Mouse (Mus musculus) cortical plate, adult 2 months (tissue): Measurements from ENCODE around the gene Ccl22.
A peak's percentile ranks its signal among the peaks of the same experiment; 100 is the strongest.

Experiments used
- CTCF ChIP-seq: fragments of 200-500 bp; IDR thresholded peaks from 2 replicates; pipeline ENCODE4 v1.5.1; 2011; ENCODE audit warnings: mild to moderate bottlenecking, control low read depth, low read length; ENCODE audit not compliant: insufficient read depth; ENCODE audit errors: extremely low read depth
- POLR2A ChIP-seq: fragments of 200-500 bp; IDR thresholded peaks from 2 replicates; pipeline ENCODE4 v1.6.1; 2011; ENCODE audit warnings: mild to moderate bottlenecking, low read length, control low read depth; ENCODE audit not compliant: insufficient read depth; ENCODE audit errors: extremely low read depth

DNA sequence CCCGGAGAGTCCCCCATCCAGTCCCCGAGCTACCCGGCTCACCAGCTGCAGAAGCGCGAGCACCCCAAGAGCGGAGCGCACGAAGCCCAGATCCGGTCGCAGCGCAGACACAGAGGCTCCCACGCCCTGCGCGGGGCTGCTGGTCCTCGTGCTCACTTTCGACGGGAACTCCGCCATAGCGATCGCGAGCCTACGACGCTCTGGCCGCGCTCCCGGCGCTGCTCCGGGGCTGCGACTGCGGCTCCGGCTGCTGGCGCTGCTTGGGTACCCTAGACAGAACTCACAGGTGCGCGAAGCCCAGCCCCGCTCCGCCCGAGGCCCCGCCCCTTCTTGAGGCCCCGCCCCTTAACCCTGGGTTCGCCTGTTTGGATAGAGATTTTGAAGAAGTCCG, 49.4 kb upstream of the Ccl22 start, which contains the start of gene Pllp:
- no peak for TF ChIP-seq CTCF
- peak; percentile 45; the same call in 1 of the 2 replicates for TF ChIP-seq POLR2A
